In genomic region chr7:31099612-31099982, GRCm38 (mm10) we compare ENCODE assay signal across 15 mouse cellular contexts. TPM values are rescaled to one million over a fixed set of nuclear protein-coding genes. Genes with fewer than 3 reads are reported as not detected.
DNase-seq lines count a peak whose midpoint lies in the region; ATAC-seq and TF ChIP-seq lines count a peak whose summit lies in the region.
"Had no signal": no experiment of that assay in that cellular context is flagged by ENCODE, and none has a peak within 500 bp of the region (broad histone marks: within the 10 kb centered on the region; RNA-seq: fewer than 3 reads in every experiment).

No protein-coding gene starts in this region.

- H3K9me3 ChIP-seq in liver, embryonic 14.5 days (ENCODE audit: control insufficient read depth, low read length) = no peaks in the 10 kb centered on the region
- no peaks in the 10 kb centered on the region for H3K9me3 ChIP-seq in liver, embryonic 11.5 days (ENCODE audit: control insufficient read depth, low read length)
- H3K9me3 ChIP-seq: embryonic facial prominence, embryonic 10.5 days; liver, embryonic 15.5 days; neural tube, embryonic 13.5 days had no signal

- TF ChIP-seq CTCF in gastrocnemius, adult 2 months (IDR thresholded peaks at IDR 0.05) = peak; percentile 38; the same call in 1 of the 2 replicates
- peak; percentile 44 for TF ChIP-seq CTCF in liver, embryonic 14.5 days (IDR thresholded peaks at IDR 0.05; ENCODE audit: low read depth)

- no peak overlapping the region for H3K9ac ChIP-seq in liver, embryonic 14.5 days (replicated peaks)
- no peak overlapping the region for H3K9ac ChIP-seq in liver, embryonic 11.5 days (ENCODE audit: low read depth, low read length)
- H3K9ac ChIP-seq: hindbrain, embryonic 14.5 days; liver, embryonic 15.5 days; neural tube, embryonic 13.5 days had no signal

- H3K27ac ChIP-seq in gastrocnemius, adult 2 months = no peak overlapping the region
- H3K27ac ChIP-seq in liver, embryonic 14.5 days = no peak overlapping the region
- H3K27ac ChIP-seq in liver, embryonic 11.5 days (ENCODE audit: low read depth, low read length) = no peak overlapping the region
- H3K27ac ChIP-seq: embryonic facial prominence, embryonic 10.5 days; hindbrain, embryonic 14.5 days; liver, embryonic 15.5 days; neural tube, embryonic 13.5 days had no signal

- H3K27me3 ChIP-seq in liver, embryonic 14.5 days (ENCODE audit: control insufficient read depth, insufficient read depth, low read length) = no peaks in the 10 kb centered on the region
- peaks cover 9% of the 10 kb centered on the region; the same call in 1 of the 2 replicates for H3K27me3 ChIP-seq in liver, embryonic 11.5 days (replicated peaks; ENCODE audit: control insufficient read depth, insufficient read depth, low read length)
- H3K27me3 ChIP-seq: liver, embryonic 15.5 days; neural tube, embryonic 13.5 days had no signal

- no peak overlapping the region for H3K4me2 ChIP-seq in liver, embryonic 14.5 days (ENCODE audit: low read depth)
- H3K4me2 ChIP-seq in liver, embryonic 11.5 days = no peak overlapping the region
- H3K4me2 ChIP-seq: hindbrain, embryonic 14.5 days; liver, embryonic 15.5 days; neural tube, embryonic 13.5 days had no signal

- intact Hi-C loops in gastrocnemius, adult 2 months (cut with DNase I) = loop anchor here (5.0 to 10.0 kb wide), 2 partner anchors 122 to 225 kb away; no protein-coding TSS in a partner anchor
- intact Hi-C loops in left cerebral cortex, postnatal 4 days (cut with DNase I) = no loop called here

- no peak for TF ChIP-seq EP300 in liver, embryonic 14.5 days (IDR thresholded peaks at IDR 0.05; ENCODE audit: low read depth)

- no peak overlapping the region for H3K4me3 ChIP-seq in gastrocnemius, adult 2 months
- no peak overlapping the region for H3K4me3 ChIP-seq in liver, embryonic 14.5 days (ENCODE audit: insufficient read depth in 1 of 2, low read depth in 2 of 2, low read length in 2 of 2)
- H3K4me3 ChIP-seq in liver, embryonic 11.5 days (ENCODE audit: low read depth, low read length) = no peak overlapping the region
- H3K4me3 ChIP-seq: embryonic facial prominence, embryonic 10.5 days; liver, embryonic 15.5 days; neural tube, embryonic 13.5 days had no signal

- no peaks in the 10 kb centered on the region for H3K4me1 ChIP-seq in liver, embryonic 14.5 days (replicated peaks; ENCODE audit: control insufficient read depth in 2 of 2, insufficient read depth in 2 of 2, low read length in 1 of 2)
- H3K4me1 ChIP-seq in liver, embryonic 11.5 days (replicated peaks; ENCODE audit: control insufficient read depth, insufficient read depth, low read length) = no peaks in the 10 kb centered on the region
- H3K4me1 ChIP-seq: neural tube, embryonic 13.5 days had no signal

- WGBS in liver, embryonic 14.5 days (ENCODE audit: insufficient replicate concordance) = 59% methylated on average over 6 of the region's 6 CpGs
- 74% methylated on average over 6 of the region's 6 CpGs for WGBS in liver, embryonic 11.5 days

- DNase-seq in gastrocnemius, adult 2 months = no peak
- no peak for DNase-seq in gastrocnemius, postnatal 10 days
- no peak for DNase-seq in liver, embryonic 14.5 days (ENCODE audit: low read depth in 3 of 3, low spot score in 3 of 3)
- DNase-seq in liver, embryonic 11.5 days (ENCODE audit: low spot score) = no peak
- DNase-seq in B cell, adult 2 months = peak; percentile 20 to 32
- DNase-seq in ZHBTc4 (ENCODE audit: low read depth, low spot score) = peak; percentile 40
- no peak for DNase-seq in cerebellum, postnatal 25 days
- no peak for DNase-seq in left cerebral cortex, postnatal 4 days
- DNase-seq: kidney, adult 9 months had no signal

- no peaks in the 10 kb centered on the region for H3K36me3 ChIP-seq in liver, embryonic 14.5 days (replicated peaks; ENCODE audit: control insufficient read depth, insufficient read depth, low read depth)
- H3K36me3 ChIP-seq in liver, embryonic 11.5 days (ENCODE audit: control insufficient read depth, insufficient read depth, low read length) = no peaks in the 10 kb centered on the region
- H3K36me3 ChIP-seq: embryonic facial prominence, embryonic 10.5 days; neural tube, embryonic 13.5 days had no signal

- ATAC-seq in liver, embryonic 14.5 days (ENCODE audit: insufficient read depth) = no peak
- no peak for ATAC-seq in liver, embryonic 11.5 days (replicated peaks; ENCODE audit: low FRiP score)

RNA-seq across cellular contexts. Expression of gene Hpn, which starts 15.5 kb away (rescaled TPM):
- total RNA-seq in gastrocnemius, adult 2 months (2021) = 10 to 100 TPM; 14.0 to 15.9 TPM
- total RNA-seq in gastrocnemius, postnatal 10 days (2021) = 1 to 10 TPM; 6.8 to 7.8 TPM
- polyA plus RNA-seq in liver, embryonic 14.5 days (2012; rRNA removed) = 44.7 and 48.0 TPM in 2 replicates
- 43.3 and 44.8 TPM in 2 replicates for polyA plus RNA-seq in liver, embryonic 14.5 days (2014; fragmentation: Nextera tagmentation; extraction: Ambion mirVana)
- polyA plus RNA-seq in liver, embryonic 11.5 days (2014; fragmentation: Nextera tagmentation; extraction: Ambion mirVana) = 36.6 and 38.3 TPM in 2 replicates
- 1 to 10 TPM; 1.4 to 1.6 TPM for total RNA-seq in left cerebral cortex, postnatal 4 days (2021)

RNA-seq across cellular contexts. Expression of gene Fxyd3, which starts 23.1 kb away (rescaled TPM):
- total RNA-seq in gastrocnemius, adult 2 months (2021) = 1 to 10 TPM; 1.2 to 1.4 TPM
- 1 to 10 TPM; 2.9 TPM for total RNA-seq in gastrocnemius, postnatal 10 days (2021)
- polyA plus RNA-seq in liver, embryonic 14.5 days (2012; rRNA removed) = 0.52 and 0.54 TPM in 2 replicates
- 0.47 and 0.86 TPM in 2 replicates for polyA plus RNA-seq in liver, embryonic 14.5 days (2014; fragmentation: Nextera tagmentation; extraction: Ambion mirVana)
- polyA plus RNA-seq in liver, embryonic 11.5 days (2014; fragmentation: Nextera tagmentation; extraction: Ambion mirVana) = 1.2 and 1.7 TPM in 2 replicates
- not detected for total RNA-seq in left cerebral cortex, postnatal 4 days (2021)
- total RNA-seq: left cerebral cortex, postnatal 14 days had no signal
- polyA plus RNA-seq: midbrain, embryonic 16.5 days had no signal

RNA-seq across cellular contexts. Expression of gene Scn1b, which starts 27.2 kb away (rescaled TPM):
- total RNA-seq in gastrocnemius, adult 2 months (2021) = 100 to 1,000 TPM; 748 to 815 TPM
- 100 to 1,000 TPM; 303 to 352 TPM for total RNA-seq in gastrocnemius, postnatal 10 days (2021)
- 0.97 and 1.0 TPM in 2 replicates for polyA plus RNA-seq in liver, embryonic 14.5 days (2012; rRNA removed)
- polyA plus RNA-seq in liver, embryonic 14.5 days (2014; fragmentation: Nextera tagmentation; extraction: Ambion mirVana) = 0.45 and 0.52 TPM in 2 replicates
- polyA plus RNA-seq in liver, embryonic 11.5 days (2014; fragmentation: Nextera tagmentation; extraction: Ambion mirVana) = 0.57 and 1.0 TPM in 2 replicates
- 10 to 100 TPM; 58.6 to 66.7 TPM for total RNA-seq in left cerebral cortex, postnatal 4 days (2021)

RNA-seq across cellular contexts. Expression of gene Lgi4, which starts 40.5 kb away (rescaled TPM):
- 1 to 10 TPM; 2.4 to 3.3 TPM for total RNA-seq in gastrocnemius, adult 2 months (2021)
- 1 to 10 TPM; 8.4 to 9.9 TPM for total RNA-seq in gastrocnemius, postnatal 10 days (2021)
- 0.04 and 0.16 TPM in 2 replicates for polyA plus RNA-seq in liver, embryonic 14.5 days (2012; rRNA removed)
- polyA plus RNA-seq in liver, embryonic 14.5 days (2014; fragmentation: Nextera tagmentation; extraction: Ambion mirVana) = 0.10 TPM in 1 of 2 replicates, not detected in the other
- polyA plus RNA-seq in liver, embryonic 11.5 days (2014; fragmentation: Nextera tagmentation; extraction: Ambion mirVana) = 0.30 and 0.45 TPM in 2 replicates
- total RNA-seq in left cerebral cortex, postnatal 4 days (2021) = 1 to 10 TPM; 2.4 to 2.7 TPM
- polyA plus RNA-seq: liver, embryonic 15.5 days had no signal

RNA-seq across cellular contexts. Expression of gene Fxyd1, which starts 42.6 kb away (rescaled TPM):
- 1,000 to 10,000 TPM in 1 of 2 experiments, 100 to 1,000 TPM in 1; 944 to 1,010 TPM for total RNA-seq in gastrocnemius, adult 2 months (2021)
- total RNA-seq in gastrocnemius, postnatal 10 days (2021) = 1,000 to 10,000 TPM; 1,112 to 1,150 TPM
- polyA plus RNA-seq in liver, embryonic 14.5 days (2012; rRNA removed) = 33.0 and 50.6 TPM in 2 replicates
- polyA plus RNA-seq in liver, embryonic 14.5 days (2014; fragmentation: Nextera tagmentation; extraction: Ambion mirVana) = 61.9 and 62.5 TPM in 2 replicates
- polyA plus RNA-seq in liver, embryonic 11.5 days (2014; fragmentation: Nextera tagmentation; extraction: Ambion mirVana) = 23.5 and 35.8 TPM in 2 replicates
- total RNA-seq in left cerebral cortex, postnatal 4 days (2021) = 1 to 10 TPM; 8.4 to 8.7 TPM

Comparison
In these comparisons a context has a peak if more than half of its experiments do, and no peak if none do; other contexts are left out.
1. DNase-seq: peak in B cell, adult 2 months (2 of 2) and ZHBTc4 (single experiment); none in gastrocnemius, adult 2 months (single experiment), gastrocnemius, postnatal 10 days (single experiment), liver, embryonic 14.5 days (0 of 3), liver, embryonic 11.5 days (single experiment), cerebellum, postnatal 25 days (0 of 2) and left cerebral cortex, postnatal 4 days (single experiment).
2. RNA of gene Scn1b, which starts 27.2 kb away (total RNA-seq): 748 to 815 TPM in gastrocnemius, adult 2 months and 303 to 352 TPM in gastrocnemius, postnatal 10 days; 58.6 to 66.7 TPM in left cerebral cortex, postnatal 4 days; every median in the first group is over 4 times any median in the second.